Mouse (Mus musculus) myocyte (in vitro differentiated cells): ENCODE measurements around the gene Thada.

ENCODE experiments used
- CEBPB ChIP-seq: IDR thresholded peaks from 2 replicates; pipeline ENCODE4 v1.6.1; 2011; ENCODE audit warnings: mild to moderate bottlenecking, moderate library complexity; ENCODE audit not compliant: poor library complexity, insufficient read depth, severe bottlenecking
- E2F4 ChIP-seq: IDR thresholded peaks from one replicate; pipeline ENCODE4 v1.6.1; 2011; ENCODE audit warnings: mild to moderate bottlenecking, control low read depth, moderate library complexity; ENCODE audit not compliant: insufficient read depth
- MAX ChIP-seq: IDR thresholded peaks from one replicate; pipeline ENCODE4 v1.6.1; 2011; ENCODE audit warnings: low read depth, mild to moderate bottlenecking, control low read depth
- MYOD1 ChIP-seq, 3 experiments: IDR thresholded peaks; one replicate each; pipeline ENCODE4 v1.6.1; 2011; ENCODE audit warnings: control low read depth in 2 of 3, low read depth in 2 of 3, mild to moderate bottlenecking in 2 of 3, moderate library complexity in 1 of 3; ENCODE audit not compliant: insufficient read length in 2 of 3, control insufficient read depth in 1 of 3
- POLR2A ChIP-seq: IDR thresholded peaks from one replicate; pipeline ENCODE4 v1.6.1; 2011; ENCODE audit warnings: low read depth, mild to moderate bottlenecking, control low read depth, moderate library complexity; ENCODE audit not compliant: insufficient read length
- POLR2AphosphoS2 ChIP-seq: IDR thresholded peaks from one replicate; pipeline ENCODE4 v1.6.1; 2011; ENCODE audit warnings: low read depth, control low read depth; ENCODE audit not compliant: insufficient read length
- REST ChIP-seq: IDR thresholded peaks from one replicate; pipeline ENCODE4 v1.6.1; 2011; ENCODE audit warnings: mild to moderate bottlenecking, control low read depth, moderate library complexity; ENCODE audit not compliant: insufficient read depth, insufficient read length
- SRF ChIP-seq: IDR thresholded peaks from one replicate; pipeline ENCODE4 v1.6.1; 2011; ENCODE audit warnings: low read depth; ENCODE audit not compliant: control insufficient read depth, insufficient read length
- TCF12 ChIP-seq: IDR thresholded peaks from one replicate; pipeline ENCODE4 v1.6.1; 2011; ENCODE audit warnings: mild to moderate bottlenecking, control low read depth; ENCODE audit not compliant: poor library complexity, insufficient read depth, severe bottlenecking
- TCF3 ChIP-seq: IDR thresholded peaks from one replicate; pipeline ENCODE4 v1.6.1; 2011; ENCODE audit warnings: low read depth, control low read depth; ENCODE audit not compliant: insufficient read length
- USF1 ChIP-seq: IDR thresholded peaks from one replicate; pipeline ENCODE4 v1.6.1; 2011; ENCODE audit warnings: low read depth, mild to moderate bottlenecking, control low read depth, moderate library complexity

- no peak for TF ChIP-seq CEBPB
- TF ChIP-seq USF1 = no peak
- TF ChIP-seq MAX = no peak
- TF ChIP-seq TCF12 = no peak
- no peak for TF ChIP-seq POLR2A
- TF ChIP-seq TCF3 = no peak
- TF ChIP-seq SRF = no peak
- no peak for TF ChIP-seq POLR2AphosphoS2
- TF ChIP-seq MYOD1 (IDR thresholded peaks at IDR 0.05; ENCODE audit: control insufficient read depth in 1 of 3, insufficient read length in 2 of 3, low read depth in 2 of 3) = no peak
- TF ChIP-seq E2F4 = no peak
- no peak for TF ChIP-seq REST
Measured at GRCm38 (mm10) chr17:84320576-84320975, 145.4 kb downstream of the Thada start.
